Mouse (Mus musculus): Measurements from ENCODE around the gene Art5. TPM values are rescaled to one million over a fixed set of nuclear protein-coding genes. Genes with fewer than 3 reads are reported as not detected.

Gene Art5
- total and polyA plus RNA-seq, 3 experiments: 0.85 to 3.9 (median 2.7) TPM

GRCm38 (mm10) chr7:102132395-102132794 lies 23.1 kb upstream of the Art5 start:
- TF ChIP-seq BHLHE40 (IDR thresholded peaks at IDR 0.05; ENCODE audit: low read depth, low read length): no peak
- TF ChIP-seq KAT2A (IDR thresholded peaks at IDR 0.05; ENCODE audit: insufficient replicate concordance, low read length): no peak
- no peak for TF ChIP-seq NELFE (IDR thresholded peaks at IDR 0.05; ENCODE audit: low read depth, low read length)
- TF ChIP-seq HCFC1 (IDR thresholded peaks at IDR 0.05; ENCODE audit: low read depth, low read length): no peak
- no peak for TF ChIP-seq CHD1 (IDR thresholded peaks at IDR 0.05; ENCODE audit: low read depth, low read length)
- no peak for TF ChIP-seq CTCF (conservative IDR thresholded peaks at IDR 0.05 in 1 of 2, IDR thresholded peaks at IDR 0.05 in 1 of 2; ENCODE audit: low read depth in 2 of 2, low read length in 2 of 2)
- TF ChIP-seq ZC3H11A (IDR thresholded peaks at IDR 0.05; ENCODE audit: low read depth, low read length): no peak
- TF ChIP-seq USF1 (IDR thresholded peaks at IDR 0.05; ENCODE audit: low read depth, low read length): no peak
- no peak for TF ChIP-seq MAX (IDR thresholded peaks at IDR 0.05; ENCODE audit: low read length)
- H3K27ac ChIP-seq (ENCODE audit: insufficient read depth, low read depth): no peak overlapping the region
- H3K36me3 ChIP-seq (replicated peaks in 1 of 2; ENCODE audit: control insufficient read depth in 1 of 2, insufficient read depth in 1 of 2, low read length in 1 of 2): peaks cover 46 to 86% of the 10 kb centered on the region in 2 experiments
- dilution Hi-C loops (cut with MboI; ENCODE audit: extremely low pct_ligation_motif_present, extremely low pct_unique_long_range_greater_than_20kb, low sequenced_read_pairs): no loop called here
- no peak overlapping the region for H3K9ac ChIP-seq (ENCODE audit: insufficient read depth, low read depth)
- no peak overlapping the region for H3K4me3 ChIP-seq (replicated peaks in 1 of 3; ENCODE audit: low read depth in 2 of 3, low read length in 2 of 3, poor library complexity in 1 of 3)
- no peaks in the 10 kb centered on the region for H3K79me2 ChIP-seq (replicated peaks; ENCODE audit: control insufficient read depth, extremely low read depth, insufficient read depth, poor library complexity, severe bottlenecking)
- H3K27me3 ChIP-seq (replicated peaks): no peaks in the 10 kb centered on the region
- DNase-seq (ENCODE audit: extremely low read depth): no peak
- no peaks in the 10 kb centered on the region for H3K4me1 ChIP-seq (ENCODE audit: control insufficient read depth in 1 of 2, insufficient read depth in 2 of 2)
- H3K4me2 ChIP-seq (ENCODE audit: insufficient read depth, low read depth, poor library complexity, severe bottlenecking): no peak overlapping the region
- in situ Hi-C loops (cut with MboI; ENCODE audit: low pct_ligation_motif_present, low pct_unique_long_range_greater_than_20kb, low sequenced_read_pairs): no loop called here
- no peaks in the 10 kb centered on the region for H3K9me3 ChIP-seq (replicated peaks; ENCODE audit: low read length)

GRCm38 (mm10) chr7:102120326-102120725 lies 11.0 kb upstream of the Art5 start:
- Histone ChIP-seq H3K4me3 (replicated peaks in 1 of 3; ENCODE audit: low read depth in 2 of 3, low read length in 2 of 3, poor library complexity in 1 of 3) (no peak overlapping the region), H3K4me2 (ENCODE audit: insufficient read depth, low read depth, poor library complexity, severe bottlenecking) (no peak overlapping the region), H3K27me3 (replicated peaks) (no peaks in the 10 kb centered on the region), H3K27ac (ENCODE audit: insufficient read depth, low read depth) (no peak overlapping the region), H3K4me1 (ENCODE audit: control insufficient read depth in 1 of 2, insufficient read depth in 2 of 2) (peaks cover 0 to 17% of the 10 kb centered on the region in 2 experiments; a peak in 2 of 4 replicates), H3K79me2 (replicated peaks; ENCODE audit: control insufficient read depth, extremely low read depth, insufficient read depth, poor library complexity, severe bottlenecking) (no peaks in the 10 kb centered on the region), H3K9ac (ENCODE audit: insufficient read depth, low read depth) (no peak overlapping the region), H3K9me3 (replicated peaks; ENCODE audit: low read length) (no peaks in the 10 kb centered on the region), H3K36me3 (replicated peaks in 1 of 2; ENCODE audit: control insufficient read depth in 1 of 2, insufficient read depth in 1 of 2, low read length in 1 of 2) (peaks cover 61 to 72% of the 10 kb centered on the region in 2 experiments)
- no peak for TF ChIP-seq CHD2 (IDR thresholded peaks at IDR 0.05; ENCODE audit: low read length)
- TF ChIP-seq MAX (IDR thresholded peaks at IDR 0.05; ENCODE audit: low read length): no peak
- TF ChIP-seq SMC3 (IDR thresholded peaks at IDR 0.05; ENCODE audit: low read depth, low read length): no peak
- no peak for TF ChIP-seq CHD1 (IDR thresholded peaks at IDR 0.05; ENCODE audit: low read depth, low read length)
- TF ChIP-seq ZC3H11A (IDR thresholded peaks at IDR 0.05; ENCODE audit: low read depth, low read length): no peak
- no peak for TF ChIP-seq EP300 (IDR thresholded peaks at IDR 0.05; ENCODE audit: low read length)
- DNase-seq (ENCODE audit: extremely low read depth): no peak
- in situ Hi-C loops (cut with MboI; ENCODE audit: low pct_ligation_motif_present, low pct_unique_long_range_greater_than_20kb, low sequenced_read_pairs): no loop called here
- dilution Hi-C loops (cut with MboI; ENCODE audit: extremely low pct_ligation_motif_present, extremely low pct_unique_long_range_greater_than_20kb, low sequenced_read_pairs): no loop called here

- Histone ChIP-seq H3K9ac (ENCODE audit: insufficient read depth, low read depth) (no peak overlapping the region), H3K4me3 (replicated peaks in 1 of 3; ENCODE audit: low read depth in 2 of 3, low read length in 2 of 3, poor library complexity in 1 of 3) (no peak overlapping the region), H3K36me3 (replicated peaks in 1 of 2; ENCODE audit: control insufficient read depth in 1 of 2, insufficient read depth in 1 of 2, low read length in 1 of 2) (peaks cover 31 to 43% of the 10 kb centered on the region in 2 experiments), H3K9me3 (replicated peaks; ENCODE audit: low read length) (no peaks in the 10 kb centered on the region), H3K27me3 (replicated peaks) (no peaks in the 10 kb centered on the region), H3K4me2 (ENCODE audit: insufficient read depth, low read depth, poor library complexity, severe bottlenecking) (no peak overlapping the region), H3K27ac (ENCODE audit: insufficient read depth, low read depth) (no peak overlapping the region), H3K4me1 (ENCODE audit: control insufficient read depth in 1 of 2, insufficient read depth in 2 of 2) (peaks cover 2 to 21% of the 10 kb centered on the region in 2 experiments; a peak in 3 of 4 replicates), H3K79me2 (replicated peaks; ENCODE audit: control insufficient read depth, extremely low read depth, insufficient read depth, poor library complexity, severe bottlenecking) (no peaks in the 10 kb centered on the region)
- TF ChIP-seq CHD2 (IDR thresholded peaks at IDR 0.05; ENCODE audit: low read length) (no peak), MAZ (IDR thresholded peaks at IDR 0.05; ENCODE audit: low read depth, low read length) (no peak), IRF4 (IDR thresholded peaks at IDR 0.05; ENCODE audit: low read depth, low read length) (no peak), JUN (IDR thresholded peaks at IDR 0.05; ENCODE audit: insufficient read depth, low read depth, low read length) (no peak), BHLHE40 (IDR thresholded peaks at IDR 0.05; ENCODE audit: low read depth, low read length) (no peak)
- dilution Hi-C loops (cut with MboI; ENCODE audit: extremely low pct_ligation_motif_present, extremely low pct_unique_long_range_greater_than_20kb, low sequenced_read_pairs) (no loop called here), in situ Hi-C loops (cut with MboI; ENCODE audit: low pct_ligation_motif_present, low pct_unique_long_range_greater_than_20kb, low sequenced_read_pairs) (no loop called here)
- no peak for DNase-seq (ENCODE audit: extremely low read depth)
These were observed 8.1 kb upstream of the Art5 start for GRCm38 (mm10) chr7:102117382-102117781.
